Mouse (Mus musculus) midbrain, embryonic 12.5 days (tissue): Measurements from ENCODE around the gene Selenok. TPM values are rescaled to one million over a fixed set of nuclear protein-coding genes. Genes with fewer than 3 reads are reported as not detected.

Experiments used
- ATAC-seq: fragments of 200-750 bp; cut with Nextera tagmentation; 2 replicates; pipeline ENCODE4 v1.8.0; 2017; ENCODE audit warnings: low read depth, moderate TSS enrichment, moderate library complexity; ENCODE audit not compliant: low FRiP score
- H3K27ac ChIP-seq: fragments of 300-500 bp; sonication (generic); replicated peaks from 2 replicates; pipeline ENCODE4 v1.5.1; 2016; ENCODE audit warnings: mild to moderate bottlenecking
- H3K27me3 ChIP-seq: fragments of 300-500 bp; sonication (generic); 2 replicates; pipeline ENCODE4 v1.6.1; 2016; ENCODE audit warnings: mild to moderate bottlenecking
- H3K36me3 ChIP-seq: fragments of 300-500 bp; sonication (generic); 2 replicates; pipeline ENCODE4 v1.6.1; 2016
- H3K4me1 ChIP-seq: fragments of 300-500 bp; sonication (generic); 2 replicates; pipeline ENCODE4 v1.6.1; 2016
- H3K4me2 ChIP-seq: fragments of 300-500 bp; sonication (generic); replicated peaks from 2 replicates; pipeline ENCODE4 v1.6.1; 2016; ENCODE audit warnings: mild to moderate bottlenecking, moderate library complexity
- H3K4me3 ChIP-seq: fragments of 300-500 bp; sonication (generic); 2 replicates; pipeline ENCODE4 v1.5.1; 2016; ENCODE audit warnings: mild to moderate bottlenecking
- H3K9ac ChIP-seq: fragments of 300-500 bp; sonication (generic); replicated peaks from 2 replicates; pipeline ENCODE4 v1.6.1; 2016; ENCODE audit warnings: mild to moderate bottlenecking, moderate library complexity
- H3K9me3 ChIP-seq: fragments of 300-500 bp; sonication (generic); 2 replicates; pipeline ENCODE4 v1.6.1; 2016; ENCODE audit warnings: mild to moderate bottlenecking
- WGBS: fragments of 180-500 bp; shearing (Covaris S2); methylation state at CpG from one replicate; pipeline ENCODE4 v1.1.7; 2016; 5-methylcytosine and 5-hydroxymethylcytosine counted together
- polyA plus RNA-seq: library from polyadenylated mRNA; unstranded; fragments of >200 nt; fragmentation: Nextera tagmentation; extraction: Ambion mirVana; gene quantifications from 2 replicates; pipeline ENCODE4 v1.2.1, GENCODE M21; 2016

The Selenok gene
- polyA plus RNA-seq, 1 experiment from 2014 or later, result 379 TPM

GRCm38 (mm10) chr14:29997345-29997744 is 29.2 kb downstream of the Selenok start:
- no peak for ATAC-seq
- H3K27me3 ChIP-seq, result no peaks in the 10 kb centered on the region
- no peak overlapping the region for H3K27ac ChIP-seq
- H3K9ac ChIP-seq, result no peak overlapping the region
- H3K4me3 ChIP-seq, result no peak overlapping the region
- peaks cover 61% of the 10 kb centered on the region for H3K36me3 ChIP-seq
- H3K4me1 ChIP-seq, result no peaks in the 10 kb centered on the region
- no peak overlapping the region for H3K4me2 ChIP-seq
- no peaks in the 10 kb centered on the region for H3K9me3 ChIP-seq

GRCm38 (mm10) chr14:29998747-29999474 is 30.8 kb downstream of the Selenok start:
- 78% methylated on average over 13 of the region's 13 CpGs for WGBS
- Histone ChIP-seq H3K36me3 (peaks cover 45% of the 10 kb centered on the region), H3K4me2 (no peak overlapping the region), H3K9me3 (no peaks in the 10 kb centered on the region), H3K9ac (no peak overlapping the region), H3K27me3 (no peaks in the 10 kb centered on the region), H3K27ac (no peak overlapping the region), H3K4me3 (no peak overlapping the region), H3K4me1 (no peaks in the 10 kb centered on the region)
- no peak for ATAC-seq

GRCm38 (mm10) chr14:29999475-29999811 is 31.3 kb downstream of the Selenok start:
- no peak overlapping the region for H3K27ac ChIP-seq
- ATAC-seq, result no peak
- no peak overlapping the region for H3K4me2 ChIP-seq

GRCm38 (mm10) chr14:30008733-30009575 is 40.8 kb downstream of the Selenok start, which contains the start of the genes Il17rb and Chdh:
TSS of gene Il17rb (minus strand) at chr14:30008896.
TSS of gene Chdh (plus strand) at chr14:30009023.
- peak within 1 kb of the TSS; percentile 50 for H3K9ac ChIP-seq
- WGBS, result 9% methylated on average over 54 of the region's 54 CpGs
- peak within 1 kb of the TSS; percentile 90 for H3K4me2 ChIP-seq
- ATAC-seq, result no peak
- H3K27me3 ChIP-seq, result peaks cover 25% of the 10 kb centered on the region
- no peaks in the 10 kb centered on the region for H3K9me3 ChIP-seq
- no peak within 1 kb of the TSS for H3K27ac ChIP-seq
- peaks cover 9% of the 10 kb centered on the region for H3K4me1 ChIP-seq
- no peaks in the 10 kb centered on the region for H3K36me3 ChIP-seq
- H3K4me3 ChIP-seq, result peak within 1 kb of the TSS; percentile 45

More at GRCm38 (mm10) chr14:29999475-29999811, 31.3 kb downstream of the Selenok start:
- Histone ChIP-seq H3K4me1 (no peaks in the 10 kb centered on the region), H3K27me3 (no peaks in the 10 kb centered on the region), H3K36me3 (peaks cover 40% of the 10 kb centered on the region), H3K9ac (no peak overlapping the region), H3K9me3 (no peaks in the 10 kb centered on the region), H3K4me3 (no peak overlapping the region)
- 86% methylated on average over 3 of the region's 3 CpGs for WGBS

GRCm38 (mm10) chr14:30009864-30010560 is 41.9 kb downstream of the Selenok start:
- WGBS, result 81% methylated on average over 10 of the region's 10 CpGs
- no peak overlapping the region for H3K27ac ChIP-seq
- H3K9me3 ChIP-seq, result no peaks in the 10 kb centered on the region
- ATAC-seq, result no peak
- peaks cover 9% of the 10 kb centered on the region for H3K4me1 ChIP-seq
- H3K4me2 ChIP-seq, result no peak overlapping the region
- H3K36me3 ChIP-seq, result no peaks in the 10 kb centered on the region
- no peak overlapping the region for H3K9ac ChIP-seq
- peaks cover 25% of the 10 kb centered on the region for H3K27me3 ChIP-seq
- H3K4me3 ChIP-seq, result no peak overlapping the region

GRCm38 (mm10) chr14:30011886-30012560 is 43.9 kb downstream of the Selenok start:
- no peaks in the 10 kb centered on the region for H3K36me3 ChIP-seq
- H3K4me3 ChIP-seq, result no peak overlapping the region
- 84% methylated on average over 10 of the region's 10 CpGs for WGBS
- peaks cover 9% of the 10 kb centered on the region for H3K4me1 ChIP-seq
- ATAC-seq, result no peak
- H3K9me3 ChIP-seq, result no peaks in the 10 kb centered on the region
- H3K4me2 ChIP-seq, result no peak overlapping the region
- H3K27ac ChIP-seq, result no peak overlapping the region
- no peak overlapping the region for H3K9ac ChIP-seq
- peaks cover 25% of the 10 kb centered on the region for H3K27me3 ChIP-seq

- Histone ChIP-seq H3K27me3 (peaks cover 8% of the 10 kb centered on the region), H3K27ac (no peak overlapping the region), H3K36me3 (no peaks in the 10 kb centered on the region), H3K9me3 (no peaks in the 10 kb centered on the region), H3K4me2 (no peak overlapping the region), H3K9ac (no peak overlapping the region), H3K4me3 (no peak overlapping the region), H3K4me1 (no peaks in the 10 kb centered on the region)
- ATAC-seq, result no peak
- 75% methylated on average over 10 of the region's 10 CpGs for WGBS
Observed at GRCm38 (mm10) chr14:30014487-30014886, 46.4 kb downstream of the Selenok start.

- Histone ChIP-seq H3K4me3 (no peak overlapping the region), H3K4me1 (no peaks in the 10 kb centered on the region), H3K4me2 (no peak overlapping the region), H3K27ac (no peak overlapping the region), H3K27me3 (peaks cover 3% of the 10 kb centered on the region), H3K9me3 (no peaks in the 10 kb centered on the region), H3K9ac (no peak overlapping the region), H3K36me3 (no peaks in the 10 kb centered on the region)
- WGBS, result 68% methylated on average over 1 of the region's 1 CpGs
- no peak for ATAC-seq
Observed at GRCm38 (mm10) chr14:30015008-30015407, 46.9 kb downstream of the Selenok start.

- no peaks in the 10 kb centered on the region for H3K9me3 ChIP-seq
- H3K4me3 ChIP-seq, result no peak overlapping the region
- H3K27me3 ChIP-seq, result no peaks in the 10 kb centered on the region
- H3K4me1 ChIP-seq, result no peaks in the 10 kb centered on the region
- H3K9ac ChIP-seq, result no peak overlapping the region
- H3K27ac ChIP-seq, result no peak overlapping the region
- 92% methylated on average over 5 of the region's 5 CpGs for WGBS
- H3K36me3 ChIP-seq, result no peaks in the 10 kb centered on the region
- no peak for ATAC-seq
- no peak overlapping the region for H3K4me2 ChIP-seq
Observed at GRCm38 (mm10) chr14:30016666-30017065, 48.6 kb downstream of the Selenok start.

- no peak overlapping the region for H3K9ac ChIP-seq
- H3K4me2 ChIP-seq, result no peak overlapping the region
- no peaks in the 10 kb centered on the region for H3K9me3 ChIP-seq
- H3K27me3 ChIP-seq, result no peaks in the 10 kb centered on the region
- WGBS, result 88% methylated on average over 8 of the region's 8 CpGs
- H3K4me3 ChIP-seq, result no peak overlapping the region
- no peaks in the 10 kb centered on the region for H3K4me1 ChIP-seq
- no peak for ATAC-seq
- no peak overlapping the region for H3K27ac ChIP-seq
- H3K36me3 ChIP-seq, result no peaks in the 10 kb centered on the region
Observed at GRCm38 (mm10) chr14:30017794-30018462, 49.8 kb downstream of the Selenok start.

GRCm38 (mm10) chr14:30018463-30018801 is 50.3 kb downstream of the Selenok start:
- no peak overlapping the region for H3K9ac ChIP-seq
- H3K9me3 ChIP-seq, result no peaks in the 10 kb centered on the region
- H3K27ac ChIP-seq, result no peak overlapping the region
- H3K4me2 ChIP-seq, result no peak overlapping the region
- no peaks in the 10 kb centered on the region for H3K4me1 ChIP-seq
- WGBS, result 94% methylated on average over 4 of the region's 4 CpGs
- no peaks in the 10 kb centered on the region for H3K27me3 ChIP-seq
- H3K36me3 ChIP-seq, result no peaks in the 10 kb centered on the region
- no peak overlapping the region for H3K4me3 ChIP-seq
- no peak for ATAC-seq
